Mouse (Mus musculus): ENCODE measurements around the gene Loxl4.

DNA sequence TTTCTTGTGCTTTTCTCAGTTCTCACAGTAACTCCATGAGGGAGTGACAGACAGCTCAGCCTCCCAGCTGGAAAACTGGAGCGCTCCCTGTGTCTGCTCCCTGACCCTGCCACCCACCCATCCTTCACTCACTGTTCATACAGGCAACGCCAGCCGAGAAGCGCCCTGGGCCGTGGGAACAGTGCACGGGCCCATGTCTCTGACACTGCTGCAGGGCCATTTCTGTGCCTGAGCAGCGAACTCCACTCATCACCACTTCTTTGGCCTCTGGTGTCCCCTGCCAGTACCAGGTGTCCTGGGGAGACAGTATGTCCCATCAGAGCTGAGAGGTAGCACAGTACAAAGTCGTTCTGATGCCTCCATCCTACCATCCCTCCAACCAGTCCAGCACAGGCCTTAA is 10.6 kb downstream of the Loxl4 start:
- no peak for TF ChIP-seq CTCF (IDR thresholded peaks at IDR 0.05; ENCODE audit: borderline replicate concordance, extremely low read depth, insufficient read depth, insufficient read length)
- no peak for TF ChIP-seq POLR2A (IDR thresholded peaks at IDR 0.05; ENCODE audit: borderline replicate concordance, extremely low read depth, insufficient read depth, insufficient read length, poor library complexity, severe bottlenecking)
